ENCODE assay signal across 24 mouse cellular contexts in the genomic region with DNA sequence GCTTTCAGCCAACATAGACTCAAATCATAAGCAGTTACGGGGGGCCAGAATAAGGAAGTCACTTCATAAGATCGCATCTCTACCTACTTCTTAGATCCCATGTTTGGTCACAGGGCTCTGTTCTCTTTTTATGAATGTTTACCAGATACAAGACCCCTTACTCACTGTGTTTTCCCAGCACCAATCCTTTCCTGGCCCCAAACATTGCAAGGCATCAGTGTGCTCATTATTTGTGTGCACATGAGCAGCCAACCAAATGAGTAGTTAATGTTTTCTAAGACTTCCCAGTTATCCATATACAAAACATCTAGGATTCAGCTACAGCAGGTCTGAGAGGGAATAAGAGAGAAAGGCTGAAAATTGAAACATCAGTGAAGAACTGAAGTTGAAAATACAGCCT.
"Had no signal": no experiment of that assay in that cellular context is flagged by ENCODE, and none has a peak within 500 bp of the region (broad histone marks: within the 10 kb centered on the region; RNA-seq: fewer than 3 reads in every experiment).

No protein-coding gene starts in this region.

- H3K9me3 ChIP-seq: limb, embryonic 10.5 days; limb, embryonic 13.5 days; liver, embryonic 12.5 days; liver, embryonic 15.5 days; lung, embryonic 15.5 days; megakaryocyte, embryonic 14.5 days; midbrain, embryonic 10.5 days; midbrain, embryonic 13.5 days; neural tube, embryonic 13.5 days; stomach, embryonic 15.5 days had no signal

- H3K27ac ChIP-seq: layer of hippocampus, adult 2 months; limb, embryonic 10.5 days; limb, embryonic 13.5 days; liver, embryonic 12.5 days; liver, embryonic 15.5 days; lung, embryonic 15.5 days; midbrain, embryonic 10.5 days; midbrain, embryonic 13.5 days; neural tube, embryonic 13.5 days; stomach, embryonic 15.5 days had no signal

- H3K9ac ChIP-seq: limb, embryonic 13.5 days; liver, embryonic 12.5 days; liver, embryonic 15.5 days; lung, embryonic 15.5 days; midbrain, embryonic 13.5 days; neural tube, embryonic 13.5 days; stomach, embryonic 15.5 days had no signal

- H3K4me1 ChIP-seq: liver, embryonic 12.5 days; liver, embryonic 15.5 days; stomach, embryonic 15.5 days had no signal

- ATAC-seq: intestine, postnatal 0 days; liver, embryonic 12.5 days; midbrain, embryonic 13.5 days; midbrain, embryonic 16.5 days had no signal

- H3K4me3 ChIP-seq: layer of hippocampus, adult 2 months; limb, embryonic 10.5 days; limb, embryonic 13.5 days; liver, embryonic 12.5 days; liver, embryonic 15.5 days; lung, embryonic 15.5 days; megakaryocyte, embryonic 14.5 days; midbrain, embryonic 10.5 days; midbrain, embryonic 13.5 days; myocyte; neural tube, embryonic 13.5 days; stomach, embryonic 15.5 days had no signal

- DNase-seq: layer of hippocampus, adult 9-11 months; liver; lung, adult 18-20 months; lung, postnatal 10 days; lung, postnatal 36 days; retina, postnatal 1 day; right cerebral cortex, postnatal 25 days; spleen, adult 18-20 months; thymus, adult 18-20 months; thymus, postnatal 36 days had no signal

- H3K27me3 ChIP-seq: limb, embryonic 13.5 days; liver, embryonic 12.5 days; liver, embryonic 15.5 days; lung, embryonic 15.5 days; megakaryocyte, embryonic 14.5 days; midbrain, embryonic 13.5 days; neural tube, embryonic 13.5 days; stomach, embryonic 15.5 days had no signal

- H3K36me3 ChIP-seq: limb, embryonic 10.5 days; limb, embryonic 13.5 days; lung, embryonic 15.5 days; midbrain, embryonic 10.5 days; midbrain, embryonic 13.5 days; neural tube, embryonic 13.5 days had no signal

- H3K4me2 ChIP-seq: limb, embryonic 13.5 days; liver, embryonic 12.5 days; liver, embryonic 15.5 days; lung, embryonic 15.5 days; midbrain, embryonic 13.5 days; neural tube, embryonic 13.5 days; stomach, embryonic 15.5 days had no signal
